Mouse (Mus musculus) Patski (cell line): ENCODE results near the gene Wwc2. TPM values are rescaled to one million over a fixed set of nuclear protein-coding genes. Genes with fewer than 3 reads are reported as not detected.

Experiments
- ATAC-seq: fragments of 100-300 bp; one replicate; pipeline ENCODE4 v1.8.0; 2021
- CTCF ChIA-PET: fragments of 350-600 bp; sonication (Branson Sonifier 250); formaldehyde crosslinking; loops from one replicate; lab custom pipeline; 2022; ENCODE audit warnings: inconsistent platforms; lab: Charles Lee
- POLR2A ChIA-PET: fragments of 350-600 bp; sonication (Branson Sonifier 250); formaldehyde crosslinking; loops from one replicate; lab custom pipeline; 2022; ENCODE audit warnings: antibody characterized with exemption, inconsistent platforms; lab: Charles Lee
- DNase-seq: peaks from one replicate; pipeline ENCODE4 v3.0.0-alpha.2; 2011; ENCODE audit warnings: low read depth, low spot score
- H3K27me3 ChIP-seq: fragments of 371-371 bp; one replicate; pipeline ENCODE4 v1.5.1; 2021
- CTCF ChIP-seq: fragments of 100-300 bp; IDR thresholded peaks from one replicate; pipeline ENCODE4 v1.5.1; 2021
- in situ Hi-C: fragments of 300-500 bp; cut with MboI; formaldehyde crosslinking; loops from 3 replicates; pipeline ENCODE4 v1.11.1; 2018; ENCODE audit warnings: low pct_unique_long_range_greater_than_20kb, mixed read lengths
- polyA plus RNA-seq: library from polyadenylated mRNA; unstranded; gene quantifications from one replicate; pipeline ENCODE4 v1.2.3, GENCODE M21; 2021

The Wwc2 gene
- polyA plus RNA-seq, 1 experiment from 2014 or later = 62.1 TPM

DNA sequence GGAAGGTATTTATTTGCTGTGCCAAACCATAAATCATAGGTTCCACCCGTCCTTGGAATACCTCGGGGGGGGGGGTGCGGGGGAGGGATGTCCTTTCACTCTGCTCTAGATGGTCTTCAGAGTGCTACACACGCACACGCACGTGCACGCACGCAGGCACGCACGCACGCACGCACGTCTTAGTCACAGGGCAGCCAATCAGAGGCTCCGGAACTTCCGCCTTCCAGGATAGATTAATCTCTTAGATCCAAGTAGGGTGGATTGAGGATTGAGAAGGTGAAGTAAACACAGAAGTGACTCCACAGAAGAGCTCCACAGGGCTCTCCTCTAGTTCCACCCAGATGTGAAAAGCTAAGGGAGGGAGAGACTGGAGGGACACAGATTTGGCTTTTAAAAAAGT lies 204.4 kb downstream of the Wwc2 start:
- TF ChIP-seq CTCF = no peak
- DNase-seq (no peak), ATAC-seq (no peak)
- ChIA-PET POLR2A (no interaction called here), CTCF (no interaction called here)
- in situ Hi-C loops = no loop called here
- peaks cover 17% of the 10 kb centered on the region for H3K27me3 ChIP-seq

- CTCF ChIA-PET = no interaction called here
- in situ Hi-C loops = no loop called here
- TF ChIP-seq CTCF = no peak
- DNase-seq (no peak), ATAC-seq (no peak)
- POLR2A ChIA-PET = no interaction called here
- peaks cover 12% of the 10 kb centered on the region for H3K27me3 ChIP-seq
Measured at GRCm38 (mm10) chr8:47784436-47784835, 206.3 kb downstream of the Wwc2 start.

DNA sequence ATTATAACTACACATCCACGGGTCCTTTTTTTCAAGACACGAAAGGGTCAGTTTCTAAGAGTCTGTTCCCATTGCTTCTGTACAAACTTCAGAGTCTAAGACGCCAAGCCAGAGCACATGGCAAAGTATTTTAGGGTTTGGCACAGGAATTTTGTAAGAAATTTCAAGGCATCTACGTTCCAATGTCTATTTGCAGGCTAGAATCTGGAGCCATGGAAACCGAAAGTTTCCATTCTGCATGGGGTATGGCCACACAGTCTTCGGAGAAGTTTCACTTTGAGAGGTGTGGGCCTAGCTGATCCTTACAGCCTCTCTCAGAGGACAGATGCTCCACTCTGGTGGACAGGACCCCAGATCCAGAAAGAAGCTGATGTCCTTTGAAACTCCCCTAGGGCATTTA lies 206.8 kb downstream of the Wwc2 start:
- DNase-seq = no peak
- peaks cover 8% of the 10 kb centered on the region for H3K27me3 ChIP-seq
- TF ChIP-seq CTCF = no peak
- in situ Hi-C loops = no loop called here
- ChIA-PET POLR2A (no interaction called here), CTCF (no interaction called here)
- ATAC-seq = no peak

- POLR2A ChIA-PET = no interaction called here
- ATAC-seq (no peak), DNase-seq (no peak)
- in situ Hi-C loops = no loop called here
- peaks cover 8% of the 10 kb centered on the region for H3K27me3 ChIP-seq
- TF ChIP-seq CTCF = no peak
- CTCF ChIA-PET = interaction anchor here (1.1 kb wide), 1 partner anchor 31 kb away, joined by 4 read pairs; no protein-coding TSS in a partner anchor
Measured at GRCm38 (mm10) chr8:47783544-47783943, 207.2 kb downstream of the Wwc2 start.

- no peaks in the 10 kb centered on the region for H3K27me3 ChIP-seq
- CTCF ChIA-PET = interaction anchor here (1.8 kb wide), 1 partner anchor 10 kb away, joined by 4 read pairs; no protein-coding TSS in a partner anchor
- POLR2A ChIA-PET = no interaction called here
- no peak for ATAC-seq
- no peak for DNase-seq
- no peak for TF ChIP-seq CTCF
- in situ Hi-C loops = no loop called here
Measured at GRCm38 (mm10) chr8:47781881-47782280, 208.8 kb downstream of the Wwc2 start.

GRCm38 (mm10) chr8:47779589-47779988 lies 211.1 kb downstream of the Wwc2 start:
- no peak for ATAC-seq
- TF ChIP-seq CTCF = no peak
- ChIA-PET POLR2A (interaction anchor here (0.6 kb wide), 1 partner anchor 637 kb away, joined by 9 read pairs; no protein-coding TSS in a partner anchor), CTCF (no interaction called here)
- H3K27me3 ChIP-seq = no peaks in the 10 kb centered on the region
- in situ Hi-C loops = no loop called here
- DNase-seq = no peak

GRCm38 (mm10) chr8:47777415-47777814 lies 213.3 kb downstream of the Wwc2 start:
- no peaks in the 10 kb centered on the region for H3K27me3 ChIP-seq
- no peak for DNase-seq
- TF ChIP-seq CTCF = no peak
- no peak for ATAC-seq
- in situ Hi-C loops = no loop called here
- CTCF ChIA-PET = no interaction called here
- POLR2A ChIA-PET = no interaction called here

Other genes starting within 250 kb of the Wwc2 start
- gene Cldn24, start 168.8 kb downstream of the Wwc2 start, polyA plus RNA-seq = 0.09 TPM
- gene Cldn22, start 166.4 kb downstream of the Wwc2 start, polyA plus RNA-seq = not detected
- gene Dctd, start 108.2 kb upstream of the Wwc2 start, polyA plus RNA-seq = 5.0 TPM